Mouse (Mus musculus) MEL (cell line): ENCODE measurements around the gene Slc1a7. TPM values are rescaled to one million over a fixed set of nuclear protein-coding genes. Genes with fewer than 3 reads are reported as not detected.

Source experiments
- DNase-seq: peaks from one replicate; pipeline ENCODE4 v3.0.0; 2011; ENCODE audit warnings: low read depth, low spot score
- H3K27ac ChIP-seq: 2 replicates; pipeline ENCODE4 v1.5.1; 2012; ENCODE audit warnings: low read depth, mild to moderate bottlenecking, control low read depth, low read length, moderate library complexity; ENCODE audit not compliant: control insufficient read depth
- H3K27me3 ChIP-seq, 2 experiments: fragments of 150-350 bp in 1 of 2; sonication (generic) in 1 of 2; 2 replicates each; pipeline ENCODE4 v1.6.1; 2012; ENCODE audit warnings: low read length in 2 of 2, mild to moderate bottlenecking in 2 of 2, improper control_type of control experiment in 1 of 2, moderate library complexity in 1 of 2; ENCODE audit not compliant: insufficient read depth in 2 of 2, control insufficient read depth in 1 of 2
- H3K36me3 ChIP-seq, 2 experiments: 2 replicates each; pipeline ENCODE4 v1.6.1; 2012 to 2014; ENCODE audit warnings: low read length in 2 of 2, improper control_type of control experiment in 1 of 2, inconsistent platforms in 1 of 2, mild to moderate bottlenecking in 1 of 2; ENCODE audit not compliant: insufficient read depth in 2 of 2, control insufficient read depth in 1 of 2
- H3K4me1 ChIP-seq, 2 experiments: fragments of 150-350 bp in 1 of 2; sonication (generic) in 1 of 2; 2 replicates each; pipeline ENCODE4 v1.6.1; 2012; ENCODE audit warnings: low read length in 2 of 2, improper control_type of control experiment in 1 of 2, mild to moderate bottlenecking in 1 of 2; ENCODE audit not compliant: insufficient read depth in 2 of 2, control insufficient read depth in 1 of 2
- H3K4me3 ChIP-seq, 2 experiments: fragments of 150-350 bp in 1 of 2; sonication (generic) in 1 of 2; 2 replicates each; pipeline ENCODE4 v1.5.1; 2012; ENCODE audit warnings: low read depth in 2 of 2, low read length in 2 of 2, mild to moderate bottlenecking in 2 of 2, moderate library complexity in 2 of 2, control low read depth in 1 of 2, improper control_type of control experiment in 1 of 2; ENCODE audit not compliant: control insufficient read depth in 1 of 2, insufficient read depth in 1 of 2
- H3K79me2 ChIP-seq: 2 replicates; pipeline ENCODE4 v1.6.1; 2012; ENCODE audit warnings: mild to moderate bottlenecking, low read length, moderate library complexity; ENCODE audit not compliant: control insufficient read depth, poor library complexity, insufficient read depth
- H3K9ac ChIP-seq: 2 replicates; pipeline ENCODE4 v1.6.1; 2012; ENCODE audit warnings: low read depth, mild to moderate bottlenecking, control low read depth, low read length, moderate library complexity; ENCODE audit not compliant: control insufficient read depth, poor library complexity, severe bottlenecking
- H3K9me3 ChIP-seq: fragments of 150-350 bp; sonication (generic); replicated peaks from 2 replicates; pipeline ENCODE4 v1.6.1; 2012; ENCODE audit warnings: mild to moderate bottlenecking, low read length, improper control_type of control experiment, moderate library complexity; ENCODE audit not compliant: insufficient read depth
- BHLHE40 ChIP-seq: IDR thresholded peaks from 2 replicates; pipeline ENCODE4 v1.6.1; 2012; ENCODE audit warnings: low read depth, mild to moderate bottlenecking, inconsistent platforms, low read length, improper control_type of control experiment, borderline replicate concordance
- E2F4 ChIP-seq: IDR thresholded peaks from 2 replicates; pipeline ENCODE4 v1.6.1; 2011; ENCODE audit warnings: low read depth, low read length, improper control_type of control experiment, borderline replicate concordance
- EP300 ChIP-seq, 2 experiments: IDR thresholded peaks; 2 replicates each; pipeline ENCODE4 v1.6.1; 2011; ENCODE audit warnings: improper control_type of control experiment in 2 of 2, low read length in 2 of 2, low read depth in 1 of 2, mild to moderate bottlenecking in 1 of 2
- ETS1 ChIP-seq: IDR thresholded peaks from 2 replicates; pipeline ENCODE4 v1.6.1; 2012; ENCODE audit warnings: low read depth, mild to moderate bottlenecking, inconsistent platforms, low read length, improper control_type of control experiment, moderate library complexity
- GABPA ChIP-seq: IDR thresholded peaks from 2 replicates; pipeline ENCODE4 v1.6.1; 2012; ENCODE audit warnings: low read depth, mild to moderate bottlenecking, inconsistent platforms, low read length, improper control_type of control experiment, moderate library complexity
- HCFC1 ChIP-seq: IDR thresholded peaks from 2 replicates; pipeline ENCODE4 v1.6.1; 2012; ENCODE audit warnings: low read depth, mild to moderate bottlenecking, inconsistent platforms, low read length, improper control_type of control experiment, moderate library complexity
- JUND ChIP-seq: IDR thresholded peaks from 2 replicates; pipeline ENCODE4 v1.6.1; 2011; ENCODE audit warnings: low read depth, mild to moderate bottlenecking, improper control_type of control experiment, low read length
- KAT2A ChIP-seq: conservative IDR thresholded peaks from 2 replicates; pipeline ENCODE4 v1.6.1; 2012; ENCODE audit warnings: low read depth, low read length, improper control_type of control experiment, inconsistent platforms
- MAZ ChIP-seq: IDR thresholded peaks from 2 replicates; pipeline ENCODE4 v1.6.1; 2012; ENCODE audit warnings: low read depth, mild to moderate bottlenecking, inconsistent platforms, low read length, improper control_type of control experiment
- MEF2A ChIP-seq: IDR thresholded peaks from 2 replicates; pipeline ENCODE4 v1.6.1; 2014; ENCODE audit warnings: low read depth, mild to moderate bottlenecking, inconsistent platforms, low read length, improper control_type of control experiment; ENCODE audit not compliant: poor library complexity, insufficient replicate concordance, severe bottlenecking; ENCODE audit errors: extremely low read depth
- MYB ChIP-seq: IDR thresholded peaks from 2 replicates; pipeline ENCODE4 v1.6.1; 2011; ENCODE audit warnings: mild to moderate bottlenecking, low read depth, low read length, improper control_type of control experiment
- NELFE ChIP-seq: IDR thresholded peaks from 2 replicates; pipeline ENCODE4 v1.6.1; 2011; ENCODE audit warnings: low read depth, low read length, improper control_type of control experiment
- POLR2AphosphoS2 ChIP-seq: IDR thresholded peaks from 2 replicates; pipeline ENCODE4 v1.6.1; 2011; ENCODE audit warnings: low read length, improper control_type of control experiment
- RAD21 ChIP-seq: IDR thresholded peaks from 2 replicates; pipeline ENCODE4 v1.6.1; 2011; ENCODE audit warnings: mild to moderate bottlenecking, low read depth, low read length, improper control_type of control experiment
- SMC3 ChIP-seq: IDR thresholded peaks from 2 replicates; pipeline ENCODE4 v1.6.1; 2011; ENCODE audit warnings: low read depth, low read length, improper control_type of control experiment
- TCF12 ChIP-seq: IDR thresholded peaks from 2 replicates; pipeline ENCODE4 v1.6.1; 2014; ENCODE audit warnings: low read depth, mild to moderate bottlenecking, inconsistent platforms, low read length, improper control_type of control experiment, moderate library complexity
- USF1 ChIP-seq: IDR thresholded peaks from 2 replicates; pipeline ENCODE4 v1.6.1; 2014; ENCODE audit warnings: low read depth, mild to moderate bottlenecking, inconsistent platforms, low read length, improper control_type of control experiment, moderate library complexity
- USF2 ChIP-seq, 2 experiments: IDR thresholded peaks; 2 replicates each; pipeline ENCODE4 v1.6.1; 2011 to 2012; ENCODE audit warnings: improper control_type of control experiment in 2 of 2, low read length in 2 of 2, borderline replicate concordance in 1 of 2, inconsistent platforms in 1 of 2, low read depth in 1 of 2, mild to moderate bottlenecking in 1 of 2; ENCODE audit not compliant: insufficient read depth in 1 of 2
- ZMIZ1 ChIP-seq: IDR thresholded peaks from 2 replicates; pipeline ENCODE4 v1.6.1; 2012; ENCODE audit warnings: low read depth, mild to moderate bottlenecking, inconsistent platforms, low read length, improper control_type of control experiment, moderate library complexity
- ZNF384 ChIP-seq: IDR thresholded peaks from 2 replicates; pipeline ENCODE4 v1.6.1; 2012; ENCODE audit warnings: low read depth, mild to moderate bottlenecking, inconsistent platforms, low read length, improper control_type of control experiment
- polyA plus RNA-seq, 2 experiments: library from polyadenylated mRNA; stranded (reverse) in 1 of 2; unstranded in 1 of 2; fragments of >175 nt in 1 of 2; fragments of >200 nt in 1 of 2; gene quantifications; 2 replicates each; pipeline versions ENCODE4 v1.2.1 to v1.2.4; 2012; ENCODE audit warnings: low replicate concordance in 2 of 2, low read depth in 1 of 2; ENCODE audit not compliant: insufficient read length in 2 of 2, insufficient read depth in 1 of 2, missing spikeins in 1 of 2
- total RNA-seq: library from RNA; depleted of rRNA; stranded (reverse); fragments of 300-350 nt; gene quantifications from 2 replicates; pipeline ENCODE4 v1.2.3, GENCODE M21; 2012

Gene Slc1a7
- total and polyA plus RNA-seq, 3 experiments: 0.68 TPM; not detected in 2

GRCm38 (mm10) chr4:108018241-108018923 lies 50.2 kb downstream of the Slc1a7 start:
- TF ChIP-seq RAD21: no peak
- no peak for TF ChIP-seq USF1
- no peak for TF ChIP-seq POLR2AphosphoS2
- TF ChIP-seq GABPA: no peak
- no peak for TF ChIP-seq SMC3
- TF ChIP-seq MAZ: no peak
- no peak for TF ChIP-seq JUND
- no peak for TF ChIP-seq KAT2A
- TF ChIP-seq HCFC1: no peak
- TF ChIP-seq E2F4: no peak
- TF ChIP-seq MEF2A: no peak
- no peak for TF ChIP-seq ZNF384
- no peak for TF ChIP-seq MYB
- TF ChIP-seq EP300 (IDR thresholded peaks at IDR 0.05; ENCODE audit: low read depth in 1 of 2, low read length in 2 of 2): no peak
- TF ChIP-seq NELFE: no peak
- TF ChIP-seq TCF12: no peak
- TF ChIP-seq ZMIZ1: no peak
- no peak for TF ChIP-seq BHLHE40
- TF ChIP-seq ETS1: no peak
- TF ChIP-seq USF2 (IDR thresholded peaks at IDR 0.05; ENCODE audit: borderline replicate concordance in 1 of 2, insufficient read depth in 1 of 2, low read depth in 1 of 2, low read length in 2 of 2): no peak
- TF ChIP-seq, all 39 proteins: peak for 0
- H3K9ac ChIP-seq: no peak overlapping the region
- no peaks in the 10 kb centered on the region for H3K9me3 ChIP-seq
- no peak for DNase-seq
- no peaks in the 10 kb centered on the region for H3K36me3 ChIP-seq
- no peaks in the 10 kb centered on the region for H3K27me3 ChIP-seq
- H3K79me2 ChIP-seq: no peaks in the 10 kb centered on the region
- no peak overlapping the region for H3K27ac ChIP-seq
- H3K4me1 ChIP-seq: 0 out of 4 replicates have a peak, but pooled peaks cover 0 to 2% of the 10 kb centered on the region in 2 experiments
- no peak overlapping the region for H3K4me3 ChIP-seq
